7 mouse cellular contexts compared by ENCODE assay signal in genomic region chr6:72361121-72361551, GRCm38 (mm10). TPM values are rescaled to one million over a fixed set of nuclear protein-coding genes. Genes with fewer than 3 reads are reported as not detected.
A peak's percentile ranks its signal among the peaks of the same experiment; 100 is the strongest.
DNase-seq lines count a peak whose midpoint lies in the region; ATAC-seq and TF ChIP-seq lines count a peak whose summit lies in the region.

No protein-coding gene starts in this region.

- H3K4me1 ChIP-seq in heart, embryonic 14.5 days (ENCODE audit: control insufficient read depth in 2 of 2, insufficient read depth in 2 of 2, low read length in 2 of 2) = peaks cover 16 to 25% of the 10 kb centered on the region in 2 experiments
- H3K4me1 ChIP-seq in liver, postnatal 0 days (ENCODE audit: insufficient read depth) = peaks cover 36% of the 10 kb centered on the region

- TF ChIP-seq CTCF in C2C12 (IDR thresholded peaks at IDR 0.05; ENCODE audit: control insufficient read depth, insufficient read depth, insufficient read length) = no peak
- TF ChIP-seq CTCF in liver, postnatal 0 days (IDR thresholded peaks at IDR 0.05; ENCODE audit: low read depth) = no peak

- 14% methylated on average over 5 of the region's 5 CpGs for WGBS in heart, embryonic 14.5 days
- WGBS in liver, postnatal 0 days (ENCODE audit: insufficient replicate concordance) = 25% methylated on average over 5 of the region's 5 CpGs

- no peak for ATAC-seq in heart, embryonic 14.5 days (ENCODE audit: insufficient number of reproducible peaks, insufficient read depth, low FRiP score, low read depth)
- no peak for ATAC-seq in liver, postnatal 0 days

- peaks cover 24% of the 10 kb centered on the region for H3K36me3 ChIP-seq in C2C12 (ENCODE audit: control insufficient read depth, insufficient read depth)
- H3K36me3 ChIP-seq in heart, embryonic 14.5 days (ENCODE audit: control insufficient read depth, insufficient read depth, low read length) = peaks cover 35% of the 10 kb centered on the region
- peaks cover 41% of the 10 kb centered on the region for H3K36me3 ChIP-seq in liver, postnatal 0 days (replicated peaks; ENCODE audit: insufficient read depth, low read length)

- no peak for TF ChIP-seq EP300 in liver, postnatal 0 days (IDR thresholded peaks at IDR 0.05; ENCODE audit: low read depth)

- no peak overlapping the region for H3ac ChIP-seq in C2C12 (ENCODE audit: control insufficient read depth, insufficient read length, low read depth)

- H3K9me3 ChIP-seq in heart, embryonic 14.5 days (ENCODE audit: control insufficient read depth, low read length) = no peaks in the 10 kb centered on the region
- H3K9me3 ChIP-seq in liver, postnatal 0 days (ENCODE audit: low read length) = no peaks in the 10 kb centered on the region

- no peaks in the 10 kb centered on the region for H3K27me3 ChIP-seq in C2C12 (ENCODE audit: control insufficient read depth, insufficient read depth, insufficient read length)
- no peaks in the 10 kb centered on the region for H3K27me3 ChIP-seq in heart, embryonic 14.5 days (ENCODE audit: control insufficient read depth, insufficient read depth, low read length)
- no peaks in the 10 kb centered on the region; the same call in 1 of the 2 replicates for H3K27me3 ChIP-seq in liver, postnatal 0 days (ENCODE audit: insufficient read depth, low read length)

- H3K79me3 ChIP-seq in C2C12 (ENCODE audit: low read depth) = peaks cover 13% of the 10 kb centered on the region

- H3K27ac ChIP-seq in heart, embryonic 14.5 days (replicated peaks in 1 of 2; ENCODE audit: control insufficient read depth in 1 of 2, insufficient read depth in 1 of 2, low read depth in 2 of 2, low read length in 2 of 2) = no peak overlapping the region
- H3K27ac ChIP-seq in liver, postnatal 0 days (ENCODE audit: low read depth) = peak overlapping the region; percentile 41

- H3K4me2 ChIP-seq in heart, embryonic 14.5 days (ENCODE audit: low read length) = peak overlapping the region; percentile 91
- H3K4me2 ChIP-seq in liver, postnatal 0 days (ENCODE audit: low read depth, low read length) = peak overlapping the region; percentile 89

- H3K79me2 ChIP-seq in C2C12 (ENCODE audit: control insufficient read depth, insufficient read depth) = peaks cover 21% of the 10 kb centered on the region

- peak overlapping the region; percentile 87; the same call in 1 of the 2 replicates for H3K9ac ChIP-seq in heart, embryonic 14.5 days (ENCODE audit: low read length)
- H3K9ac ChIP-seq in liver, postnatal 0 days (replicated peaks) = peak overlapping the region; percentile 80

- peak; percentile 58 for DNase-seq in ES-CJ7 (ENCODE audit: low read depth, low spot score)
- no peak for DNase-seq in liver, postnatal 0 days
- DNase-seq in thymus, postnatal 36 days = no peak
- no peak for DNase-seq in yolk sac, embryonic 10.5 days (ENCODE audit: low spot score)
- no peak for DNase-seq in gastrocnemius, adult 18-20 months (ENCODE audit: low spot score)

- H3K4me3 ChIP-seq in C2C12 (ENCODE audit: insufficient read depth, poor library complexity, severe bottlenecking) = peak overlapping the region; percentile 82
- peak overlapping the region; percentile 86 to 90 for H3K4me3 ChIP-seq in heart, embryonic 14.5 days (ENCODE audit: control insufficient read depth in 1 of 2, insufficient read depth in 1 of 2, low read depth in 1 of 2, low read length in 2 of 2)
- peak overlapping the region; percentile 72 for H3K4me3 ChIP-seq in liver, postnatal 0 days (ENCODE audit: low read depth, low read length)

TF ChIP-seq in C2C12, 6 proteins besides CTCF, POLR2A, EP300 and RAD21:
- TF ChIP-seq MYOG (IDR thresholded peaks at IDR 0.05; ENCODE audit: control insufficient read depth, extremely low read depth, insufficient read length) (no peak), MYOD1 (IDR thresholded peaks at IDR 0.05; ENCODE audit: control insufficient read depth, insufficient read length, low read depth) (no peak), FOSL1 (IDR thresholded peaks at IDR 0.05; ENCODE audit: insufficient read depth, low read length, poor library complexity, severe bottlenecking) (no peak), CEBPB (IDR thresholded peaks at IDR 0.05; ENCODE audit: low read depth) (no peak), MAX (IDR thresholded peaks at IDR 0.05) (no peak), USF1 (IDR thresholded peaks at IDR 0.05; ENCODE audit: low read depth) (no peak)
TF ChIP-seq in C2C12: peak in this region for 0.

RNA-seq across cellular contexts. Expression of gene Rnf181, which starts 5.6 kb away (rescaled TPM):
- 108 TPM for polyA plus RNA-seq in C2C12 (2012; fragmentation: generic; extraction: Trizol)
- 88.3 and 89.0 TPM in 2 replicates for polyA plus RNA-seq in heart, embryonic 14.5 days (2014; fragmentation: Nextera tagmentation; extraction: Ambion mirVana)
- 61.0 and 63.2 TPM in 2 replicates for polyA plus RNA-seq in liver, postnatal 0 days (2015; fragmentation: Nextera tagmentation; extraction: Ambion mirVana)
- 10 to 100 TPM; 27.0 to 27.6 TPM for total RNA-seq in gastrocnemius, adult 18-20 months (2021)

RNA-seq across cellular contexts. Expression of gene Tmem150a, which starts 5.9 kb away (rescaled TPM):
- 25.2 TPM for polyA plus RNA-seq in C2C12 (2012; fragmentation: generic; extraction: Trizol)
- 14.4 and 16.4 TPM in 2 replicates for polyA plus RNA-seq in heart, embryonic 14.5 days (2014; fragmentation: Nextera tagmentation; extraction: Ambion mirVana)
- polyA plus RNA-seq in liver, postnatal 0 days (2015; fragmentation: Nextera tagmentation; extraction: Ambion mirVana) = 92.3 and 113 TPM in 2 replicates
- total RNA-seq in gastrocnemius, adult 18-20 months (2021) = 10 to 100 TPM; 22.4 to 24.2 TPM

RNA-seq across cellular contexts. Expression of gene 0610030E20Rik, which starts 14.0 kb away (rescaled TPM):
- polyA plus RNA-seq in C2C12 (2012; fragmentation: generic; extraction: Trizol) = 5.2 TPM
- polyA plus RNA-seq in heart, embryonic 14.5 days (2014; fragmentation: Nextera tagmentation; extraction: Ambion mirVana) = 13.7 and 13.8 TPM in 2 replicates
- 13.0 and 13.3 TPM in 2 replicates for polyA plus RNA-seq in liver, postnatal 0 days (2015; fragmentation: Nextera tagmentation; extraction: Ambion mirVana)
- 1 to 10 TPM; 7.2 to 8.0 TPM for total RNA-seq in gastrocnemius, adult 18-20 months (2021)

RNA-seq across cellular contexts. Expression of gene Usp39, which starts 16.2 kb away (rescaled TPM):
- polyA plus RNA-seq in C2C12 (2012; fragmentation: generic; extraction: Trizol) = 67.4 TPM
- 32.4 and 32.8 TPM in 2 replicates for polyA plus RNA-seq in heart, embryonic 14.5 days (2014; fragmentation: Nextera tagmentation; extraction: Ambion mirVana)
- 21.1 and 21.7 TPM in 2 replicates for polyA plus RNA-seq in liver, postnatal 0 days (2015; fragmentation: Nextera tagmentation; extraction: Ambion mirVana)
- 10 to 100 TPM; 17.9 to 20.2 TPM for total RNA-seq in gastrocnemius, adult 18-20 months (2021)

RNA-seq across cellular contexts. Expression of gene Vamp5, which starts 19.1 kb away (rescaled TPM):
- polyA plus RNA-seq in C2C12 (2012; fragmentation: generic; extraction: Trizol) = 91.3 TPM
- polyA plus RNA-seq in heart, embryonic 14.5 days (2014; fragmentation: Nextera tagmentation; extraction: Ambion mirVana) = 58.1 and 61.9 TPM in 2 replicates
- polyA plus RNA-seq in liver, postnatal 0 days (2015; fragmentation: Nextera tagmentation; extraction: Ambion mirVana) = 50.8 and 53.1 TPM in 2 replicates
- total RNA-seq in gastrocnemius, adult 18-20 months (2021) = 100 to 1,000 TPM; 107 to 121 TPM
